ENCODE assay signal across 10 mouse cellular contexts in the genomic region with DNA sequence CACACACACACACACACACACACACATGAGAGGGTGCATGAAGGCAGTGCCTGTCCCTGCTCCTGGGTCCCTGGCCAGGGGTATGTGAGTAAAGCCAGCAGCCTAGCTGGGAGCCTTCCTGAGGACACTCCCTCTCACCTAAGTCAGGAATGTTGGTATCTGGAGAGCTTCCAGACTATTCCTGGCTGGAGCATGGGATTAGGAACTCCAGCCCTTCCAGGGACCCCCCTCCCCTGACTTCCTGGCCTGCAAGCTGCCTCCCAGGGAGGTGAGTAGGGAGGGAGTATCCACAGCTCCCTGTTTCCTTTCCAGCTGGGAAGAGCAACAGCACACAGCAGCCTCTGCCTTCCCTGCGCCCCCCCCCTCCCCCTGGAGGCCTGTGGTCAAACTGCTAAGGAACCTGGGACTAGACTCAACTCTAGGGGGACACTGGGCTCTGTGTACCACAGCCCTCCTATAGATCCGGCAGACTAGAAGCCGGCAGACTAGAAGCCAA. TPM values are rescaled to one million over a fixed set of nuclear protein-coding genes. Genes with fewer than 3 reads are reported as not detected.
DNase-seq lines count a peak whose midpoint lies in the region; ATAC-seq and TF ChIP-seq lines count a peak whose summit lies in the region.
"Had no signal": no experiment of that assay in that cellular context is flagged by ENCODE, and none has a peak within 500 bp of the region (broad histone marks: within the 10 kb centered on the region; RNA-seq: fewer than 3 reads in every experiment).

No protein-coding gene starts in this region.

- H3K9me3 ChIP-seq in embryonic facial prominence, embryonic 15.5 days (replicated peaks): no peaks in the 10 kb centered on the region
- H3K9me3 ChIP-seq in hindbrain, postnatal 0 days (ENCODE audit: low read length): no peaks in the 10 kb centered on the region

- peak; percentile 62 for ATAC-seq in embryonic facial prominence, embryonic 15.5 days (ENCODE audit: insufficient number of reproducible peaks, low FRiP score, low TSS enrichment, low read depth)
- ATAC-seq in hindbrain, postnatal 0 days: peak; percentile 33; the same call in 1 of the 2 replicates

- no peaks in the 10 kb centered on the region for H3K36me3 ChIP-seq in embryonic facial prominence, embryonic 15.5 days
- no peaks in the 10 kb centered on the region for H3K36me3 ChIP-seq in hindbrain, postnatal 0 days (ENCODE audit: insufficient read depth, low read length)

- peak; percentile 48 for TF ChIP-seq CTCF in hindbrain, postnatal 0 days (IDR thresholded peaks at IDR 0.05; ENCODE audit: low read depth)
- no peak for TF ChIP-seq CTCF in lung, adult 2 months (IDR thresholded peaks at IDR 0.05; ENCODE audit: insufficient read depth, low read length)

- WGBS in embryonic facial prominence, embryonic 15.5 days: 17% methylated on average over 3 of the region's 3 CpGs
- WGBS in hindbrain, postnatal 0 days: 26% methylated on average over 3 of the region's 3 CpGs
- 19% methylated on average over 3 of the region's 3 CpGs for WGBS in lung, adult 2 months

- H3K4me1 ChIP-seq in embryonic facial prominence, embryonic 15.5 days: peaks cover 32% of the 10 kb centered on the region
- H3K4me1 ChIP-seq in hindbrain, postnatal 0 days (ENCODE audit: insufficient read depth, low read length): no peaks in the 10 kb centered on the region
- H3K4me1 ChIP-seq in lung, adult 2 months (ENCODE audit: control insufficient read depth, insufficient read depth, low read length): 0 out of 2 replicates have a peak, but pooled peaks cover 2% of the 10 kb centered on the region

- TF ChIP-seq POLR2A in lung, adult 2 months (IDR thresholded peaks at IDR 0.05; ENCODE audit: borderline replicate concordance, extremely low read depth, low read depth, low read length): no peak

- peak overlapping the region; percentile 51 for H3K27ac ChIP-seq in embryonic facial prominence, embryonic 15.5 days (replicated peaks)
- H3K27ac ChIP-seq in hindbrain, postnatal 0 days: 0 out of 2 replicates have a peak overlapping the region, but pooled peaks have one; percentile 6

- no peaks in the 10 kb centered on the region for H3K27me3 ChIP-seq in embryonic facial prominence, embryonic 15.5 days
- no peaks in the 10 kb centered on the region for H3K27me3 ChIP-seq in hindbrain, postnatal 0 days (ENCODE audit: insufficient read depth, low read length)

- H3K4me2 ChIP-seq in embryonic facial prominence, embryonic 15.5 days (replicated peaks): no peak overlapping the region
- no peak overlapping the region for H3K4me2 ChIP-seq in hindbrain, postnatal 0 days (ENCODE audit: low read depth, low read length)

- DNase-seq in adrenal gland, adult 8-10 months: peak; percentile 52
- no peak for DNase-seq in adrenal gland, postnatal 4 days (ENCODE audit: low spot score in 2 of 2)
- no peak for DNase-seq in hindbrain, postnatal 0 days (ENCODE audit: low spot score)
- peak; percentile 12 for DNase-seq in lung, adult 2 months
- no peak for DNase-seq in right cerebral cortex, postnatal 10 days (ENCODE audit: low spot score in 2 of 2)
- DNase-seq in thymus, postnatal 4 days: no peak
- DNase-seq in left cerebral cortex, postnatal 14 days (ENCODE audit: low spot score in 2 of 2): no peak

- H3K4me3 ChIP-seq in embryonic facial prominence, embryonic 15.5 days (replicated peaks): no peak overlapping the region
- no peak overlapping the region for H3K4me3 ChIP-seq in hindbrain, postnatal 0 days (ENCODE audit: low read length)
- H3K4me3 ChIP-seq in lung, adult 2 months (replicated peaks; ENCODE audit: extremely low read depth, low read depth, low read length): no peak overlapping the region

- H3K9ac ChIP-seq in embryonic facial prominence, embryonic 15.5 days: no peak overlapping the region
- no peak overlapping the region for H3K9ac ChIP-seq in hindbrain, postnatal 0 days (replicated peaks; ENCODE audit: low read length)

- intact Hi-C loops in left cerebral cortex, postnatal 14 days (cut with DNase I): no loop called here

RNA-seq across cellular contexts. Expression of gene A530016L24Rik, which starts 1.2 kb away (rescaled TPM):
- total RNA-seq in adrenal gland, adult 8-10 months (2022): 10 to 100 TPM; 15.9 to 41.5 (median 18.6) TPM
- total RNA-seq in adrenal gland, postnatal 4 days (2021): 1 to 10 TPM; 9.1 to 9.8 TPM
- 0.48 and 0.49 TPM in 2 replicates for polyA plus RNA-seq in embryonic facial prominence, embryonic 15.5 days (2015; fragmentation: Nextera tagmentation; extraction: Ambion mirVana)
- not detected in 2 replicates for total RNA-seq in hindbrain, postnatal 0 days (2014; rRNA removed)
- polyA plus RNA-seq in hindbrain, postnatal 0 days (2015; fragmentation: Nextera tagmentation; extraction: Ambion mirVana): 0.11 TPM in 1 of 2 replicates, not detected in the other
- polyA plus RNA-seq in lung, adult 2 months (2012; rRNA removed): 9.5 and 11.6 TPM in 2 replicates
- total RNA-seq in left cerebral cortex, postnatal 14 days (2021): under 1 TPM; 0.33 to 0.44 TPM
- polyA plus RNA-seq: cortical plate, adult 2 months; neural tube, embryonic 11.5 days had no signal

RNA-seq across cellular contexts. Expression of gene Tmem179, which starts 26.1 kb away (rescaled TPM):
- total RNA-seq in adrenal gland, adult 8-10 months (2022): 10 to 100 TPM in 2 of 4 experiments, 1 to 10 TPM in 2; 9.5 to 15.5 (median 10.5) TPM
- total RNA-seq in adrenal gland, postnatal 4 days (2021): 1 to 10 TPM; 5.8 to 6.6 TPM
- polyA plus RNA-seq in embryonic facial prominence, embryonic 15.5 days (2015; fragmentation: Nextera tagmentation; extraction: Ambion mirVana): 0.45 TPM in 2 replicates
- total RNA-seq in hindbrain, postnatal 0 days (2014; rRNA removed): 134 and 141 TPM in 2 replicates
- 94.1 and 96.2 TPM in 2 replicates for polyA plus RNA-seq in hindbrain, postnatal 0 days (2015; fragmentation: Nextera tagmentation; extraction: Ambion mirVana)
- 0.09 TPM in 1 of 2 replicates, not detected in the other for polyA plus RNA-seq in lung, adult 2 months (2012; rRNA removed)
- 100 to 1,000 TPM; 138 to 146 TPM for total RNA-seq in left cerebral cortex, postnatal 14 days (2021)

Comparison
In these comparisons a context has a peak if more than half of its experiments do, and no peak if none do; other contexts are left out.
1. DNase-seq: peak in adrenal gland, adult 8-10 months (single experiment) and lung, adult 2 months (single experiment); none in adrenal gland, postnatal 4 days (0 of 2), hindbrain, postnatal 0 days (single experiment), right cerebral cortex, postnatal 10 days (0 of 2), thymus, postnatal 4 days (single experiment) and left cerebral cortex, postnatal 14 days (0 of 2).
2. RNA of gene A530016L24Rik, which starts 1.2 kb away (total RNA-seq): 15.9 to 41.5 TPM in adrenal gland, adult 8-10 months and 9.1 to 9.8 TPM in adrenal gland, postnatal 4 days; 0.33 to 0.44 TPM in left cerebral cortex, postnatal 14 days and not detected in hindbrain, postnatal 0 days; every median in the first group is over 4 times any median in the second.